Mouse (Mus musculus) thymus, adult 2 months (tissue): ENCODE data around the gene Rbfox3.

Experiments
- CTCF ChIP-seq: fragments of 200-500 bp; IDR thresholded peaks from 2 replicates; pipeline ENCODE4 v1.5.1; 2012; ENCODE audit warnings: mild to moderate bottlenecking, control low read depth, low read length, moderate library complexity, borderline replicate concordance; ENCODE audit not compliant: control insufficient read depth, poor library complexity, insufficient read depth; ENCODE audit errors: extremely low read depth
- POLR2A ChIP-seq: fragments of 200-500 bp; IDR thresholded peaks from 2 replicates; pipeline ENCODE4 v1.6.1; 2012; ENCODE audit warnings: mild to moderate bottlenecking, low read length, control low read depth, moderate library complexity; ENCODE audit not compliant: control insufficient read depth, poor library complexity, insufficient read depth; ENCODE audit errors: extremely low read depth

GRCm38 (mm10) chr11:118773076-118773583, 138.3 kb downstream of the Rbfox3 start:
- TF ChIP-seq CTCF (no peak), POLR2A (no peak)
